Mouse (Mus musculus) lung, adult 2 months (tissue): ENCODE measurements around the gene Asic3. TPM values are rescaled to one million over a fixed set of nuclear protein-coding genes. Genes with fewer than 3 reads are reported as not detected.

ENCODE experiments used
- DNase-seq: peaks from one replicate; pipeline ENCODE4 v3.0.0; 2022
- H3K4me1 ChIP-seq: fragments of 200-500 bp; 2 replicates; pipeline ENCODE4 v1.6.1; 2011; ENCODE audit warnings: low read length; ENCODE audit not compliant: control insufficient read depth, insufficient read depth
- H3K4me3 ChIP-seq: fragments of 200-500 bp; replicated peaks from 2 replicates; pipeline ENCODE3; 2011; ENCODE audit warnings: low read depth, mild to moderate bottlenecking, control low read depth, low read length; ENCODE audit errors: extremely low read depth
- CTCF ChIP-seq: fragments of 200-500 bp; IDR thresholded peaks from 2 replicates; pipeline ENCODE4 v1.5.1; 2011; ENCODE audit warnings: mild to moderate bottlenecking, low read length, control low read depth; ENCODE audit not compliant: insufficient read depth
- POLR2A ChIP-seq: fragments of 200-500 bp; IDR thresholded peaks from 2 replicates; pipeline ENCODE4 v1.6.1; 2011; ENCODE audit warnings: low read depth, mild to moderate bottlenecking, control low read depth, low read length, borderline replicate concordance; ENCODE audit errors: extremely low read depth
- WGBS: fragments of 180-500 bp; shearing (Covaris S2); methylation state at CpG from one replicate; pipeline ENCODE4 v1.1.7; 2018; 5-methylcytosine and 5-hydroxymethylcytosine counted together
- polyA plus RNA-seq: library from polyadenylated mRNA; depleted of rRNA; stranded (reverse); fragments of >200 nt; gene quantifications from 2 replicates; pipeline ENCODE4 v1.2.3, GENCODE M21; 2012; rRNA removed

Asic3 gene
- polyA plus RNA-seq, 1 experiment: 0.50 TPM

DNA sequence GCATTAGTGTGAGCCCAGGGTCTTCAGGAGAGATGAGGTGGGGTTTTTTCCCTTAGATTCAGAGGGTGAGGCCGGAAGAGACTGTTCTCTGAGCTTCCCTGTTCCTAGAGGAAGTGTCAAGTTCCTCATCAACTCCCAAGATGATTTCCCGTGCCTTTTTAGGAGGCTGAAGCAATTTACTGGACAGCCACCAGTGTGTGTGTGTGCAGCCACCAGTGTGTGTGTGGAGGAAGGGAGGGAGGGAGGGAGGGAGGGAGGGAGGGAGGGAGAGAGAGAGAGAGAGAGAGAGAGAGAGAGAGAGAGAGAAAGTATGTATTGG, 40.8 kb downstream of the Asic3 start:
- no peak for DNase-seq
- Histone ChIP-seq H3K4me1 (peaks cover 16% of the 10 kb centered on the region), H3K4me3 (no peak overlapping the region)
- TF ChIP-seq POLR2A: no peak
- TF ChIP-seq CTCF: no peak
- 19% methylated on average over 2 of the region's 2 CpGs for WGBS

DNA sequence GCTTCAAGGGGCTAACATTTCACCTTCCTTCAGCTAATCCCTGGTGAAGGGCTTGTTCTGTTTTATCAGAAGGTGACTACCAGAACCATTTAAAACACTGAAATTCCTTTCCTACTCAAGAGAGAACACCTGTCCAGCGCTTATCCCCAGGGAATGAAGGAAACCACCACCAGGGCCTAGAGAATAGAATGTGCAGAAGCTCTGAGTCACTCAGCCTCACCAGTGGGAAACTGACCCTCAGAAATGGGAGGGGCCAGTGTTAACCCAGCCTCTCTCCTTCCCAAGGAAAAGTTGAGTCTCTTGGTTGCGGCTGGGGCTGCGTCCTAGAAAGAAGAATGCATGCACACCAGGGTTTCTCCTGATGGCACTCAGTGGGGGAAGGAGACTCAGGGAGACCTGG, 41.9 kb downstream of the Asic3 start:
- H3K4me3 ChIP-seq: no peak overlapping the region
- DNase-seq: no peak
- peaks cover 16% of the 10 kb centered on the region for H3K4me1 ChIP-seq
- TF ChIP-seq POLR2A (no peak), CTCF (no peak)
- WGBS: 56% methylated on average over 3 of the region's 3 CpGs

DNA sequence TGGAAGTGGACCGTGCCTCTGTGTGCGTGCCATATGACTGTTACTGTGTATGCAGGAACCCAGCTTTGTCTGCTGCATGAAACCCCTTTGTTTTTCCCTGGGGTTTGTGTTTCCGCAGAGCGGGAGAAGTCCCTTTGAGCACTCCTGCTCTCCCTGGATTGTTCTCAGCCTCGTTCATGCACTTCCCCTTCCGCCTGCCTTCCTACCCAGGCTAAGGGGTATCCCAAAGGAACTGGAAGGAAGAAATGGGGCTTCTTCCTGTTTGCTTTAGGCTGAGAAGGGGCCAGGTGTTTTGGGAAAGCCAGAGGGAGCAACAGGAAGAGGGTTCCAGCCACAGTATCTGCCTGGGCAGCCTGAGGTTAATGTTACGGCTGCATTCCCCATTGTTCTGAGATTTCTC, 42.4 kb downstream of the Asic3 start:
- WGBS: 44% methylated on average over 7 of the region's 7 CpGs
- TF ChIP-seq CTCF (no peak), POLR2A (no peak)
- peaks cover 16% of the 10 kb centered on the region for H3K4me1 ChIP-seq
- DNase-seq: no peak
- H3K4me3 ChIP-seq: no peak overlapping the region

DNA sequence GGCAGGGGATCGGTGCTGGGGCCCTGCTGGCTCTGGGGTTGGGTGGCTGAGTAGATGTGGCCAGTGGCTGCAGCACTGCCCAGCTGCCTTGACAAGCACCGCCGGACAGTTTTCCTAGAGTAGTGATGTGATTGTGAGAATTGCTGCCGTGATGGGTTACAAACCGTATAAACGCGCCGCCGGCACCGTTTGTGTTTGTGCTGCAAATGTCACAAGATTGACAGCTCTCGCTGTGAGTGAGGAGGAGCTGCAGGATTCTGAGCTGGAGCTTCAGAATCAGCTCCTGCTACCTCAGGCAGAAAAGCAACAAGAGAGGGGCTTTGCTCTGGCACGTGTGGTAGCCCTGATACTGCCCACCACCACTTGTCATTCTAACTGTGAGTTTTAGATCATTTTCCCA, 53.6 kb downstream of the Asic3 start:
- DNase-seq: no peak
- Histone ChIP-seq H3K4me3 (no peak overlapping the region), H3K4me1 (peaks cover 5% of the 10 kb centered on the region; the same call in 1 of the 2 replicates)
- 66% methylated on average over 12 of the region's 12 CpGs for WGBS
- no peak for TF ChIP-seq POLR2A
- TF ChIP-seq CTCF: no peak

Other genes with a start within 250 kb of the Asic3 start
- gene Nupl2, start 248.4 kb upstream of the Asic3 start, polyA plus RNA-seq: 4.0 and 5.0 TPM in 2 replicates
- 29.5 and 37.1 TPM in 2 replicates for gene Kcnh2, start 61.8 kb upstream of the Asic3 start, polyA plus RNA-seq
- gene Nos3, start 48.6 kb upstream of the Asic3 start, polyA plus RNA-seq: 21.0 and 28.2 TPM in 2 replicates
- gene Atg9b, start 21.2 kb upstream of the Asic3 start, polyA plus RNA-seq: 2.0 and 9.7 TPM in 2 replicates
- gene Abcb8, start 19.7 kb upstream of the Asic3 start, polyA plus RNA-seq: 36.0 and 38.5 TPM in 2 replicates
- 47.0 and 71.4 TPM in 2 replicates for gene Cdk5, start 10.1 kb downstream of the Asic3 start, polyA plus RNA-seq
- 84.6 and 86.8 TPM in 2 replicates for gene Slc4a2, start 10.4 kb downstream of the Asic3 start, polyA plus RNA-seq
- gene Fastk, start 31.9 kb downstream of the Asic3 start, polyA plus RNA-seq: 187 and 234 TPM in 2 replicates
- gene Tmub1, start 34.5 kb downstream of the Asic3 start, polyA plus RNA-seq: 49.5 and 56.4 TPM in 2 replicates
- 127 TPM in 2 replicates for gene Agap3, start 38.8 kb downstream of the Asic3 start, polyA plus RNA-seq
- 0.02 TPM in 1 of 2 replicates, not detected in the other for gene Gbx1, start 113.8 kb downstream of the Asic3 start, polyA plus RNA-seq
- gene Asb10, start 127.6 kb downstream of the Asic3 start, polyA plus RNA-seq: 2.2 and 4.9 TPM in 2 replicates
- not detected in 2 replicates for gene 4931409K22Rik, start 143.4 kb downstream of the Asic3 start, polyA plus RNA-seq
- gene Abcf2, start 164.1 kb downstream of the Asic3 start, polyA plus RNA-seq: 43.6 and 48.7 TPM in 2 replicates
- 39.3 and 47.2 TPM in 2 replicates for gene Chpf2, start 173.3 kb downstream of the Asic3 start, polyA plus RNA-seq
- gene Smarcd3, start 211.0 kb downstream of the Asic3 start, polyA plus RNA-seq: 21.3 and 22.2 TPM in 2 replicates